Comparison of ENCODE assay signal across 22 mouse cellular contexts in genomic region chr8:10318103-10318502, GRCm38 (mm10).
A peak's percentile ranks its signal among the peaks of the same experiment; 100 is the strongest.
DNase-seq lines count a peak whose midpoint lies in the region; ATAC-seq and TF ChIP-seq lines count a peak whose summit lies in the region.
"Had no signal": no experiment of that assay in that cellular context is flagged by ENCODE, and none has a peak within 500 bp of the region (broad histone marks: within the 10 kb centered on the region; RNA-seq: fewer than 3 reads in every experiment).

No protein-coding gene starts in this region.

- H3K4me2 ChIP-seq in forebrain, embryonic 15.5 days (replicated peaks) = no peak overlapping the region
- no peak overlapping the region for H3K4me2 ChIP-seq in midbrain, embryonic 15.5 days
- no peak overlapping the region for H3K4me2 ChIP-seq in midbrain, embryonic 11.5 days
- no peak overlapping the region for H3K4me2 ChIP-seq in forebrain, postnatal 0 days (ENCODE audit: low read depth)
- H3K4me2 ChIP-seq: heart, embryonic 13.5 days; hindbrain, embryonic 12.5 days; hindbrain, embryonic 15.5 days had no signal

- H3K36me3 ChIP-seq in forebrain, embryonic 15.5 days = no peaks in the 10 kb centered on the region
- H3K36me3 ChIP-seq in forebrain, embryonic 10.5 days (replicated peaks) = no peaks in the 10 kb centered on the region
- H3K36me3 ChIP-seq in midbrain, embryonic 15.5 days (replicated peaks) = no peaks in the 10 kb centered on the region
- H3K36me3 ChIP-seq in midbrain, embryonic 11.5 days (ENCODE audit: control insufficient read depth, insufficient read depth, low read length) = no peaks in the 10 kb centered on the region
- H3K36me3 ChIP-seq in forebrain, postnatal 0 days (ENCODE audit: insufficient read depth) = no peaks in the 10 kb centered on the region
- H3K36me3 ChIP-seq: heart, embryonic 10.5 days; heart, embryonic 13.5 days; hindbrain, embryonic 12.5 days had no signal

- no peak overlapping the region; the same call in 1 of the 2 replicates for H3K27ac ChIP-seq in forebrain, embryonic 15.5 days (replicated peaks)
- no peak overlapping the region for H3K27ac ChIP-seq in forebrain, embryonic 10.5 days
- 0 out of 2 replicates have a peak overlapping the region, but pooled peaks have one; percentile 21 for H3K27ac ChIP-seq in midbrain, embryonic 15.5 days
- no peak overlapping the region for H3K27ac ChIP-seq in midbrain, embryonic 11.5 days (ENCODE audit: low read depth, low read length)
- H3K27ac ChIP-seq in forebrain, postnatal 0 days (ENCODE audit: low read depth, low read length) = no peak overlapping the region
- H3K27ac ChIP-seq: heart, adult 2 months; heart, embryonic 10.5 days; heart, embryonic 13.5 days; hindbrain, embryonic 12.5 days; hindbrain, embryonic 15.5 days had no signal

- no peaks in the 10 kb centered on the region for H3K9me3 ChIP-seq in forebrain, embryonic 15.5 days
- H3K9me3 ChIP-seq in forebrain, embryonic 10.5 days = no peaks in the 10 kb centered on the region
- no peaks in the 10 kb centered on the region for H3K9me3 ChIP-seq in midbrain, embryonic 15.5 days
- H3K9me3 ChIP-seq in midbrain, embryonic 11.5 days (ENCODE audit: control insufficient read depth, low read length) = no peaks in the 10 kb centered on the region
- H3K9me3 ChIP-seq in forebrain, postnatal 0 days (ENCODE audit: low read length) = no peaks in the 10 kb centered on the region
- H3K9me3 ChIP-seq: heart, embryonic 10.5 days; heart, embryonic 13.5 days; hindbrain, embryonic 12.5 days; hindbrain, embryonic 15.5 days had no signal

- H3K4me3 ChIP-seq in forebrain, embryonic 15.5 days = no peak overlapping the region
- H3K4me3 ChIP-seq in forebrain, embryonic 10.5 days = no peak overlapping the region
- no peak overlapping the region for H3K4me3 ChIP-seq in midbrain, embryonic 15.5 days
- no peak overlapping the region for H3K4me3 ChIP-seq in midbrain, embryonic 11.5 days (ENCODE audit: low read depth, low read length)
- H3K4me3 ChIP-seq in forebrain, postnatal 0 days (ENCODE audit: low read depth, low read length) = no peak overlapping the region
- H3K4me3 ChIP-seq: heart, adult 2 months; heart, embryonic 10.5 days; heart, embryonic 13.5 days; hindbrain, embryonic 12.5 days; hindbrain, embryonic 15.5 days had no signal

- DNase-seq in forebrain, embryonic 10.5 days (ENCODE audit: extremely low spot score, low spot score) = no peak
- no peak for DNase-seq in midbrain, embryonic 11.5 days (ENCODE audit: low spot score, missing footprints)
- DNase-seq in brain, embryonic 18.5 days (ENCODE audit: low read depth, low spot score) = peak; percentile 8
- peak; percentile 26 for DNase-seq in forebrain, postnatal 0 days
- no peak for DNase-seq in adrenal gland, adult 2 months
- no peak for DNase-seq in kidney, adult 8-10 months
- DNase-seq: adrenal gland, adult 8-10 months; adrenal gland, postnatal 25 days; cerebellum, adult 11-12 months; cerebellum, adult 8-10 months; cerebellum, postnatal 14 days; gastrocnemius, postnatal 25 days; heart, adult 2 months; heart, postnatal 14 days had no signal

- ATAC-seq in forebrain, embryonic 15.5 days (replicated peaks) = peak; percentile 68
- ATAC-seq in midbrain, embryonic 15.5 days (replicated peaks) = 0 out of 2 replicates have a peak, but pooled peaks have one; percentile 33
- ATAC-seq in midbrain, embryonic 11.5 days (ENCODE audit: low FRiP score) = no peak
- peak; percentile 87 for ATAC-seq in forebrain, postnatal 0 days
- ATAC-seq: CD4-positive, CD25-positive, alpha-beta regulatory T cell, adult 4 months; intestine, postnatal 0 days had no signal

- no peak for TF ChIP-seq CTCF in forebrain, postnatal 0 days (IDR thresholded peaks at IDR 0.05; ENCODE audit: low read depth)

- no peaks in the 10 kb centered on the region for H3K4me1 ChIP-seq in forebrain, embryonic 15.5 days
- H3K4me1 ChIP-seq in forebrain, embryonic 10.5 days = no peaks in the 10 kb centered on the region
- H3K4me1 ChIP-seq in midbrain, embryonic 15.5 days = 0 out of 2 replicates have a peak, but pooled peaks cover 2% of the 10 kb centered on the region
- no peaks in the 10 kb centered on the region for H3K4me1 ChIP-seq in midbrain, embryonic 11.5 days (ENCODE audit: control insufficient read depth, insufficient read depth, low read length)
- no peaks in the 10 kb centered on the region for H3K4me1 ChIP-seq in forebrain, postnatal 0 days (ENCODE audit: insufficient read depth)
- H3K4me1 ChIP-seq: heart, embryonic 10.5 days; heart, embryonic 13.5 days; hindbrain, embryonic 12.5 days; hindbrain, embryonic 15.5 days had no signal

- 71% methylated on average over 7 of the region's 7 CpGs for WGBS in forebrain, embryonic 15.5 days
- 83% methylated on average over 7 of the region's 7 CpGs for WGBS in forebrain, embryonic 10.5 days
- WGBS in midbrain, embryonic 15.5 days = 60% methylated on average over 7 of the region's 7 CpGs
- WGBS in midbrain, embryonic 11.5 days = 85% methylated on average over 7 of the region's 7 CpGs
- 69% methylated on average over 7 of the region's 7 CpGs for WGBS in forebrain, postnatal 0 days

- H3K27me3 ChIP-seq in forebrain, embryonic 15.5 days = no peaks in the 10 kb centered on the region
- no peaks in the 10 kb centered on the region for H3K27me3 ChIP-seq in forebrain, embryonic 10.5 days (ENCODE audit: poor library complexity, severe bottlenecking)
- H3K27me3 ChIP-seq in midbrain, embryonic 15.5 days (replicated peaks) = no peaks in the 10 kb centered on the region
- H3K27me3 ChIP-seq in midbrain, embryonic 11.5 days (ENCODE audit: control insufficient read depth, insufficient read depth, low read length) = no peaks in the 10 kb centered on the region
- H3K27me3 ChIP-seq in forebrain, postnatal 0 days (ENCODE audit: insufficient read depth, low read length) = no peaks in the 10 kb centered on the region
- H3K27me3 ChIP-seq: heart, embryonic 13.5 days; hindbrain, embryonic 12.5 days; hindbrain, embryonic 15.5 days had no signal

- no peak overlapping the region for H3K9ac ChIP-seq in forebrain, embryonic 15.5 days (replicated peaks)
- no peak overlapping the region for H3K9ac ChIP-seq in midbrain, embryonic 15.5 days
- H3K9ac ChIP-seq in midbrain, embryonic 11.5 days (ENCODE audit: low read length) = no peak overlapping the region
- H3K9ac ChIP-seq in forebrain, postnatal 0 days = no peak overlapping the region
- H3K9ac ChIP-seq: heart, embryonic 13.5 days; hindbrain, embryonic 12.5 days; hindbrain, embryonic 15.5 days had no signal

Comparison
In these comparisons a context has a peak if more than half of its experiments do, and no peak if none do; other contexts are left out.
1. DNase-seq: peak in brain, embryonic 18.5 days (single experiment) and forebrain, postnatal 0 days (single experiment); none in forebrain, embryonic 10.5 days (single experiment), midbrain, embryonic 11.5 days (single experiment), adrenal gland, adult 2 months (single experiment) and kidney, adult 8-10 months (0 of 2).